ENCODE assay signal across 29 mouse cellular contexts in the genomic region with DNA sequence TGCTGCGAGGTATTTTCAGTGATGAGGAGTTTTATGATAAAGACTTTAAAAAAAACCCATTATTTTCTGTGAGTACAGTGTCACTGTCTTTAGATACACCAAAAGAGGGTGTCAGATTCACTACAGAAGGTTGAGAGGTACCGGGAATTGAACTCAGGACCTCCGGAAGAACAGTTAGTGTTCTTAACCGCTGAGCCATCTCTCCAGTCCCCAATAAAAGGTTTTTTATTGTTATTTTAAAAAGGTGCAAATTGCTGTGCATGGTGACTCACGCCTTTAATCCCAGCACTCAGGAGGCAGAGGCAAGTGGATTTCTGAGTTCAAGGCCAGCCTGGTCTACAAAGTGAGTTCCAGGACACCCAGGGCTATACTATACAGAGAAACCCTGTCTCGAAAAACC. TPM values are rescaled to one million over a fixed set of nuclear protein-coding genes. Genes with fewer than 3 reads are reported as not detected.
"Had no signal": no experiment of that assay in that cellular context is flagged by ENCODE, and none has a peak within 500 bp of the region (broad histone marks: within the 10 kb centered on the region; RNA-seq: fewer than 3 reads in every experiment).

No protein-coding gene starts in this region.

- H3K27ac ChIP-seq: gastrocnemius, adult 2 months; heart, adult 2 months; heart, embryonic 13.5 days; heart, embryonic 15.5 days; hindbrain, embryonic 10.5 days; hindbrain, embryonic 12.5 days; hindbrain, embryonic 14.5 days; intestine, embryonic 15.5 days; layer of hippocampus, adult 2 months; left cerebral cortex, adult 2 months; limb, embryonic 10.5 days; limb, embryonic 12.5 days; liver, embryonic 14.5 days had no signal

- H3K4me2 ChIP-seq: heart, embryonic 11.5 days; heart, embryonic 13.5 days; heart, embryonic 15.5 days; hindbrain, embryonic 12.5 days; hindbrain, embryonic 14.5 days; intestine, embryonic 15.5 days; limb, embryonic 12.5 days; liver, embryonic 11.5 days had no signal

- H3K36me3 ChIP-seq: heart, embryonic 13.5 days; heart, embryonic 15.5 days; hindbrain, embryonic 10.5 days; hindbrain, embryonic 12.5 days; intestine, embryonic 15.5 days; limb, embryonic 10.5 days; limb, embryonic 12.5 days had no signal

- H3K9ac ChIP-seq: heart, embryonic 13.5 days; heart, embryonic 15.5 days; hindbrain, embryonic 12.5 days; hindbrain, embryonic 14.5 days; intestine, embryonic 15.5 days; limb, embryonic 12.5 days; liver, embryonic 14.5 days had no signal

- H3K27me3 ChIP-seq: heart, embryonic 13.5 days; heart, embryonic 15.5 days; hindbrain, embryonic 12.5 days; intestine, embryonic 15.5 days; limb, embryonic 12.5 days had no signal

- H3K4me1 ChIP-seq: heart, embryonic 15.5 days; hindbrain, embryonic 10.5 days; hindbrain, embryonic 12.5 days; intestine, embryonic 15.5 days; limb, embryonic 10.5 days; limb, embryonic 12.5 days had no signal

- ATAC-seq: hindbrain, embryonic 16.5 days; inflammation-experienced regulatory T-cells, adult 6 months; intestine, embryonic 15.5 days; intestine, postnatal 0 days had no signal

- H3K9me3 ChIP-seq: heart, embryonic 13.5 days; heart, embryonic 15.5 days; hindbrain, embryonic 10.5 days; hindbrain, embryonic 12.5 days; intestine, embryonic 15.5 days; limb, embryonic 10.5 days; limb, embryonic 12.5 days had no signal

- DNase-seq: gastrocnemius, adult 2 months; gastrocnemius, postnatal 10 days; gastrocnemius, postnatal 25 days; heart, adult 2 months; heart, postnatal 14 days; heart, postnatal 4 days; kidney, adult 18-20 months; kidney, adult 8-10 months; kidney, postnatal 10 days; kidney, postnatal 25 days; kidney, postnatal 4 days; liver had no signal

- H3K4me3 ChIP-seq: gastrocnemius, adult 2 months; heart, adult 2 months; heart, embryonic 13.5 days; heart, embryonic 15.5 days; hindbrain, embryonic 10.5 days; hindbrain, embryonic 12.5 days; intestine, embryonic 15.5 days; layer of hippocampus, adult 2 months; left cerebral cortex, adult 2 months; limb, embryonic 10.5 days; limb, embryonic 12.5 days had no signal

RNA-seq across cellular contexts. Expression of gene Ccdc113, which starts 38.4 kb away (rescaled TPM):
- total RNA-seq: gastrocnemius, adult 2 months; gastrocnemius, postnatal 25 days; granulocyte monocyte progenitor cell, adult 5-6 weeks; heart, adult 2 months; heart, postnatal 14 days had no signal
- polyA plus RNA-seq: inflammation-experienced regulatory T-cells, adult 6 months; limb, embryonic 10.5 days; limb, embryonic 12.5 days; liver, embryonic 11.5 days; liver, embryonic 14.5 days had no signal
